Mouse (Mus musculus): ENCODE results near the gene Tldc1.

The Tldc1 gene

GRCm38 (mm10) chr8:119717765-119718164, 60.5 kb downstream of the Tldc1 start:
- DNase-seq, result peak in 1 of 2 experiments; percentile 22

- no peak for DNase-seq
Observed at GRCm38 (mm10) chr8:119716730-119717299, 61.4 kb downstream of the Tldc1 start.

- DNase-seq, result no peak
Observed at GRCm38 (mm10) chr8:119715221-119715620, 63.0 kb downstream of the Tldc1 start.

- no peak for DNase-seq
Observed at GRCm38 (mm10) chr8:119713421-119713820, 64.8 kb downstream of the Tldc1 start.

- no peak for DNase-seq
Observed at GRCm38 (mm10) chr8:119712226-119712625, 66.0 kb downstream of the Tldc1 start.

Measured in thymus, postnatal 36 days (tissue).